Mouse (Mus musculus) liver, embryonic 11.5 days (tissue): ENCODE data around the gene Gm42420. TPM values are rescaled to one million over a fixed set of nuclear protein-coding genes. Genes with fewer than 3 reads are reported as not detected.

Experiments used
- ATAC-seq: fragments of 200-750 bp; cut with Nextera tagmentation; replicated peaks from 2 replicates; pipeline ENCODE4 v1.8.0; 2017; ENCODE audit warnings: moderate number of reproducible peaks, mild to moderate bottlenecking, moderate TSS enrichment, moderate library complexity; ENCODE audit not compliant: low FRiP score
- DNase-seq: peaks from one replicate; pipeline ENCODE4 v3.0.0-alpha.2; 2017; ENCODE audit warnings: low spot score
- H3K27ac ChIP-seq: fragments of 300-500 bp; sonication (generic); 2 replicates; pipeline ENCODE4 v1.5.1; 2014; ENCODE audit warnings: mild to moderate bottlenecking, low read depth, low read length, control low read depth
- H3K27me3 ChIP-seq: fragments of 300-500 bp; sonication (generic); replicated peaks from 2 replicates; pipeline ENCODE4 v1.6.1; 2014; ENCODE audit warnings: low read length, mixed read lengths; ENCODE audit not compliant: control insufficient read depth, insufficient read depth
- H3K36me3 ChIP-seq: fragments of 300-500 bp; sonication (generic); 2 replicates; pipeline ENCODE4 v1.6.1; 2014; ENCODE audit warnings: mild to moderate bottlenecking, low read length, moderate library complexity, mixed read lengths; ENCODE audit not compliant: control insufficient read depth, insufficient read depth
- H3K4me1 ChIP-seq: fragments of 300-500 bp; sonication (generic); replicated peaks from 2 replicates; pipeline ENCODE4 v1.6.1; 2014; ENCODE audit warnings: low read length, mixed read lengths; ENCODE audit not compliant: control insufficient read depth, insufficient read depth
- H3K4me2 ChIP-seq: fragments of 300-500 bp; sonication (generic); 2 replicates; pipeline ENCODE4 v1.6.1; 2014; ENCODE audit warnings: mild to moderate bottlenecking, control low read depth, moderate library complexity
- H3K4me3 ChIP-seq: fragments of 300-500 bp; sonication (generic); 2 replicates; pipeline ENCODE4 v1.5.1; 2014; ENCODE audit warnings: low read depth, low read length, control low read depth
- H3K9ac ChIP-seq: fragments of 300-500 bp; sonication (generic); 2 replicates; pipeline ENCODE4 v1.6.1; 2014; ENCODE audit warnings: low read depth, low read length, control low read depth
- H3K9me3 ChIP-seq: fragments of 300-500 bp; sonication (generic); 2 replicates; pipeline ENCODE4 v1.6.1; 2016; ENCODE audit warnings: low read length, inconsistent platforms, mixed read lengths; ENCODE audit not compliant: control insufficient read depth
- WGBS: fragments of 180-500 bp; shearing (Covaris S2); extraction: QIAGEN DNeasy Blood & Tissue Kit; methylation state at CpG from one replicate; pipeline ENCODE4 v1.1.7; 2014; 5-methylcytosine and 5-hydroxymethylcytosine counted together
- polyA plus RNA-seq: library from polyadenylated mRNA; unstranded; fragments of >200 nt; fragmentation: Nextera tagmentation; extraction: Ambion mirVana; gene quantifications from 2 replicates; pipeline ENCODE4 v1.2.1, GENCODE M21; 2014

Gene Gm42420
- polyA plus RNA-seq, 1 experiment from 2014 or later: 2.9 TPM

DNA sequence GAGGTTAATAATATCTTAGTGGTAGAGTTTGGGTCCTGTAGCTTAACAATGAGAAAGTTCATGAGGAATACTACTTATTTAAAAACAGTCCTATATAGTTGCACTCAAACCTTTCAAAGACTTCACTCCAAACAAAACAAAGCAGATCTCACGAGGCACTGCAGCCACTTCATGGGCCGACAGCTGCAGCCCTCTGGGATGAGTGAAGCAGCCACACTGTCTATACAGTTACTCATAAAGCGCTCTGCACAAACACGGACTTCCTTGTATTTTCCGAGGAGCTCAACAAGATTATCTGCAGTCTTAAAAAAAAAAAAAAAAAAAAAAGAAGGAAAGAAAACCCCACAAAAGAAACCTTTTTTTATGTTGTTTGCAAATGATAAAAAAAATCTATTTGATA, 21.8 kb downstream of the Gm42420 start:
- H3K4me2 ChIP-seq: no peak overlapping the region
- H3K9me3 ChIP-seq: no peaks in the 10 kb centered on the region
- no peaks in the 10 kb centered on the region for H3K36me3 ChIP-seq
- no peak overlapping the region for H3K9ac ChIP-seq
- H3K4me3 ChIP-seq: no peak overlapping the region
- no peaks in the 10 kb centered on the region for H3K4me1 ChIP-seq
- ATAC-seq (no peak), DNase-seq (no peak)
- H3K27ac ChIP-seq: no peak overlapping the region
- no peaks in the 10 kb centered on the region for H3K27me3 ChIP-seq
- 78% methylated on average over 5 of the region's 5 CpGs for WGBS

GRCm38 (mm10) chr6:39610207-39610606, 24.7 kb downstream of the Gm42420 start:
- WGBS: 77% methylated on average over 2 of the region's 2 CpGs
- no peak overlapping the region for H3K4me2 ChIP-seq
- no peaks in the 10 kb centered on the region for H3K9me3 ChIP-seq
- H3K4me1 ChIP-seq: no peaks in the 10 kb centered on the region
- DNase-seq: no peak
- no peak overlapping the region for H3K4me3 ChIP-seq
- no peak overlapping the region for H3K27ac ChIP-seq
- H3K27me3 ChIP-seq: no peaks in the 10 kb centered on the region
- ATAC-seq: no peak
- peaks cover 1% of the 10 kb centered on the region; the same call in 1 of the 2 replicates for H3K36me3 ChIP-seq
- no peak overlapping the region for H3K9ac ChIP-seq

DNA sequence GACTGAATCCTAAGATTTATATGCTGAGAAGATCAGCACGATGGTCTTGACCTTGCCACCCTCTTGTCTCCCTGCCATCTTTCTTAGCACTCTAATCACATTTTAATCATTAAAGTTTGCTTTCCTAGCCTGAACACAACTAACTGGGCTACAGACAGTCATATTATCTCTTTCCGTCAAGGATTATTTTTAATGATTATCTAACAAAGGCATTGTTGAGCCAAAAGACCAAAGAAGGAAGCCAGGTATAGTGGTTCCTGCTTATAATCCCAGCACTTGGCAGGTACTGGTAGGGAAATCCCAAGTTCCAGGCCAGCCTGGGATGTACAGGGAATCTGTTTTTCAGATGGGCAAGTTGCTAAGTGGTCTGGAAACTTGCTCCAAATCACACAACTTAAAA, 25.7 kb downstream of the Gm42420 start:
- no peak overlapping the region for H3K4me3 ChIP-seq
- no peaks in the 10 kb centered on the region for H3K4me1 ChIP-seq
- no peaks in the 10 kb centered on the region for H3K27me3 ChIP-seq
- no peak for ATAC-seq
- peaks cover 4% of the 10 kb centered on the region; the same call in 1 of the 2 replicates for H3K36me3 ChIP-seq
- no peak overlapping the region for H3K4me2 ChIP-seq
- H3K9me3 ChIP-seq: no peaks in the 10 kb centered on the region
- DNase-seq: no peak
- 91% methylated on average over 2 of the region's 2 CpGs for WGBS
- H3K27ac ChIP-seq: no peak overlapping the region
- no peak overlapping the region for H3K9ac ChIP-seq

Other genes with a start within 250 kb of the Gm42420 start
- gene Slc37a3, start 208.1 kb upstream of the Gm42420 start, polyA plus RNA-seq: 14.8 and 16.2 TPM in 2 replicates
- gene Rab19, start 204.6 kb upstream of the Gm42420 start, polyA plus RNA-seq: 0.27 and 0.64 TPM in 2 replicates
- gene Mkrn1, start 165.3 kb upstream of the Gm42420 start, polyA plus RNA-seq: 50.8 and 53.5 TPM in 2 replicates
- 12.4 and 12.6 TPM in 2 replicates for gene Dennd2a, start 27.9 kb upstream of the Gm42420 start, polyA plus RNA-seq
- 20.6 and 22.8 TPM in 2 replicates for gene Adck2, start 11.9 kb upstream of the Gm42420 start, polyA plus RNA-seq
- gene Ndufb2, start 6.8 kb downstream of the Gm42420 start, polyA plus RNA-seq: 311 and 331 TPM in 2 replicates
- gene Braf, start 139.7 kb downstream of the Gm42420 start, polyA plus RNA-seq: 12.2 and 13.4 TPM in 2 replicates
- 172 and 188 TPM in 2 replicates for gene Mrps33, start 225.2 kb downstream of the Gm42420 start, polyA plus RNA-seq